Mouse (Mus musculus) liver, embryonic 14.5 days (tissue): ENCODE data around the gene Gm49711. TPM values are rescaled to one million over a fixed set of nuclear protein-coding genes. Genes with fewer than 3 reads are reported as not detected.
A peak's percentile ranks its signal among the peaks of the same experiment; 100 is the strongest.

ENCODE experiments used
- ATAC-seq: fragments of 200-750 bp; cut with Nextera tagmentation; 2 replicates; pipeline ENCODE4 v1.8.0; 2017; ENCODE audit warnings: moderate number of reproducible peaks, mild to moderate bottlenecking, moderate library complexity; ENCODE audit not compliant: insufficient read depth
- DNase-seq, 3 experiments: peaks; one replicate each; pipeline ENCODE4 v3.0.0-alpha.2; 2012 to 2013; ENCODE audit warnings: low read depth in 3 of 3, low spot score in 3 of 3
- H3K27ac ChIP-seq: fragments of 300-500 bp; sonication (generic); 2 replicates; pipeline ENCODE4 v1.5.1; 2014; ENCODE audit warnings: moderate library complexity, mild to moderate bottlenecking, control low read depth, inconsistent platforms
- H3K27me3 ChIP-seq: fragments of 300-500 bp; sonication (generic); 2 replicates; pipeline ENCODE4 v1.6.1; 2014; ENCODE audit warnings: mild to moderate bottlenecking, low read length, moderate library complexity; ENCODE audit not compliant: control insufficient read depth, insufficient read depth
- H3K36me3 ChIP-seq: fragments of 300-500 bp; sonication (generic); replicated peaks from 2 replicates; pipeline ENCODE4 v1.6.1; 2014; ENCODE audit warnings: low read depth; ENCODE audit not compliant: control insufficient read depth, insufficient read depth
- H3K4me1 ChIP-seq, 2 experiments: fragments of 200-500 bp in 1 of 2; fragments of 300-500 bp in 1 of 2; sonication (generic) in 1 of 2; replicated peaks; 2 replicates each; pipeline ENCODE4 v1.6.1; 2012 to 2014; ENCODE audit warnings: antibody characterized with exemption in 1 of 2, inconsistent platforms in 1 of 2, low read length in 1 of 2; ENCODE audit not compliant: control insufficient read depth in 2 of 2, insufficient read depth in 2 of 2
- H3K4me2 ChIP-seq: fragments of 300-500 bp; sonication (generic); 2 replicates; pipeline ENCODE4 v1.6.1; 2014; ENCODE audit warnings: low read depth, mild to moderate bottlenecking, control low read depth, moderate library complexity
- H3K4me3 ChIP-seq, 2 experiments: fragments of 200-500 bp in 1 of 2; fragments of 300-500 bp in 1 of 2; sonication (generic) in 1 of 2; 2 replicates each; pipeline ENCODE4 v1.5.1; 2012 to 2014; ENCODE audit warnings: low read depth in 2 of 2, low read length in 2 of 2, mild to moderate bottlenecking in 2 of 2, control low read depth in 1 of 2, inconsistent platforms in 1 of 2, moderate library complexity in 1 of 2; ENCODE audit not compliant: insufficient read depth in 1 of 2
- H3K9ac ChIP-seq: fragments of 300-500 bp; sonication (generic); replicated peaks from 2 replicates; pipeline ENCODE4 v1.6.1; 2014; ENCODE audit warnings: mild to moderate bottlenecking, control low read depth, moderate library complexity
- H3K9me3 ChIP-seq: fragments of 300-500 bp; sonication (generic); 2 replicates; pipeline ENCODE4 v1.6.1; 2016; ENCODE audit warnings: low read length, mixed read lengths; ENCODE audit not compliant: control insufficient read depth
- CTCF ChIP-seq: IDR thresholded peaks from 2 replicates; pipeline ENCODE4 v1.5.1; 2016; ENCODE audit warnings: antibody characterized with exemption, low read depth, control low read depth
- EP300 ChIP-seq: IDR thresholded peaks from 2 replicates; pipeline ENCODE4 v1.6.1; 2016; ENCODE audit warnings: antibody characterized with exemption, low read depth
- WGBS: fragments of 180-500 bp; shearing (Covaris S2); extraction: QIAGEN DNeasy Blood & Tissue Kit; methylation state at CpG from one replicate; pipeline ENCODE4 v1.1.7; 2014; ENCODE audit not compliant: insufficient replicate concordance; 5-methylcytosine and 5-hydroxymethylcytosine counted together
- polyA plus RNA-seq, 2 experiments: library from polyadenylated mRNA; depleted of rRNA in 1 of 2; stranded (reverse) in 1 of 2; unstranded in 1 of 2; fragments of >200 nt; fragmentation: Nextera tagmentation in 1 of 2; extraction: Ambion mirVana in 1 of 2; gene quantifications; 2 replicates each; pipeline versions ENCODE4 v1.2.1 to v1.2.3; 2012 to 2014

The Gm49711 gene
- polyA plus RNA-seq, 2 experiments: not detected

GRCm38 (mm10) chr16:92037891-92038607, 20.1 kb upstream of the Gm49711 start:
- no peak overlapping the region for H3K27ac ChIP-seq
- no peaks in the 10 kb centered on the region for H3K9me3 ChIP-seq
- H3K4me3 ChIP-seq: no peak overlapping the region
- 65% methylated on average over 21 of the region's 21 CpGs for WGBS
- no peak overlapping the region for H3K9ac ChIP-seq
- no peak overlapping the region for H3K4me2 ChIP-seq
- ATAC-seq (no peak), DNase-seq (no peak)
- no peaks in the 10 kb centered on the region for H3K4me1 ChIP-seq
- no peaks in the 10 kb centered on the region for H3K36me3 ChIP-seq
- TF ChIP-seq EP300 (no peak), CTCF (no peak)
- no peaks in the 10 kb centered on the region for H3K27me3 ChIP-seq

- no peaks in the 10 kb centered on the region for H3K4me1 ChIP-seq
- TF ChIP-seq CTCF (no peak), EP300 (no peak)
- DNase-seq: no peak
- ATAC-seq: 0 out of 2 replicates have a peak, but pooled peaks have one; percentile 45
- no peaks in the 10 kb centered on the region for H3K27me3 ChIP-seq
- no peak overlapping the region for H3K9ac ChIP-seq
- H3K4me3 ChIP-seq: no peak overlapping the region
- H3K36me3 ChIP-seq: no peaks in the 10 kb centered on the region
- WGBS: 81% methylated on average over 7 of the region's 7 CpGs
- H3K27ac ChIP-seq: no peak overlapping the region
- no peaks in the 10 kb centered on the region for H3K9me3 ChIP-seq
- no peak overlapping the region for H3K4me2 ChIP-seq
Observed at GRCm38 (mm10) chr16:92039421-92039820, 18.7 kb upstream of the Gm49711 start.

- no peak overlapping the region for H3K4me2 ChIP-seq
- no peak for DNase-seq
Observed at GRCm38 (mm10) chr16:92039966-92040365, 18.1 kb upstream of the Gm49711 start.

GRCm38 (mm10) chr16:92051777-92052310, 6.3 kb upstream of the Gm49711 start:
- Histone ChIP-seq H3K4me3 (no peak overlapping the region), H3K4me1 (no peaks in the 10 kb centered on the region), H3K27me3 (no peaks in the 10 kb centered on the region), H3K9me3 (no peaks in the 10 kb centered on the region; the same call in 1 of the 2 replicates), H3K9ac (no peak overlapping the region), H3K27ac (no peak overlapping the region), H3K36me3 (no peaks in the 10 kb centered on the region), H3K4me2 (no peak overlapping the region)
- WGBS: 56% methylated on average over 7 of the region's 7 CpGs
- DNase-seq (no peak), ATAC-seq (no peak)
- TF ChIP-seq CTCF (no peak), EP300 (no peak)

More at GRCm38 (mm10) chr16:92039966-92040365, 18.1 kb upstream of the Gm49711 start:
- Histone ChIP-seq H3K9ac (no peak overlapping the region), H3K4me3 (no peak overlapping the region), H3K36me3 (no peaks in the 10 kb centered on the region), H3K9me3 (no peaks in the 10 kb centered on the region), H3K4me1 (no peaks in the 10 kb centered on the region), H3K27me3 (no peaks in the 10 kb centered on the region), H3K27ac (no peak overlapping the region)
- no peak for ATAC-seq
- no peak for TF ChIP-seq CTCF
- TF ChIP-seq EP300: no peak
- WGBS: 81% methylated on average over 11 of the region's 11 CpGs

- ATAC-seq (no peak), DNase-seq (no peak)
- 67% methylated on average over 10 of the region's 10 CpGs for whole genome bisulfite sequencing
- no peak for TF ChIP-seq CTCF
- TF ChIP-seq EP300: no peak
- H3K9ac ChIP-seq: no peak overlapping the region
- no peaks in the 10 kb centered on the region; the same call in 1 of the 2 replicates for H3K9me3 ChIP-seq
- no peak overlapping the region for H3K27ac ChIP-seq
- H3K4me3 ChIP-seq: no peak overlapping the region
- no peak overlapping the region for H3K4me2 ChIP-seq
- H3K4me1 ChIP-seq: peaks cover 2 to 3% of the 10 kb centered on the region in 2 experiments; a peak in 1 of 4 replicates
- no peaks in the 10 kb centered on the region for H3K27me3 ChIP-seq
- H3K36me3 ChIP-seq: no peaks in the 10 kb centered on the region
Observed at GRCm38 (mm10) chr16:92052569-92052968, 5.5 kb upstream of the Gm49711 start.
